Mouse (Mus musculus) kidney, postnatal 0 days (tissue): ENCODE measurements at regions not wholly inside any gene's neighbourhood (a gene's known extent, or its start where the extent isn't known, plus 50 kb on each side); places are given as distances from the start of the nearest gene placed in this dataset.

Experiments
- ATAC-seq: fragments of 200-750 bp; cut with Nextera tagmentation; replicated peaks from 2 replicates; pipeline ENCODE4 v1.8.0; 2017; ENCODE audit warnings: low read depth, moderate number of reproducible peaks, moderate TSS enrichment, moderate library complexity; ENCODE audit not compliant: low FRiP score
- DNase-seq: peaks from one replicate; pipeline ENCODE4 v3.0.0-alpha.2; 2016; ENCODE audit warnings: low spot score
- H3K27ac ChIP-seq: fragments of 300-500 bp; sonication (generic); 2 replicates; pipeline ENCODE4 v1.5.1; 2014; ENCODE audit warnings: mild to moderate bottlenecking
- H3K27me3 ChIP-seq: fragments of 300-500 bp; sonication (generic); 2 replicates; pipeline ENCODE4 v1.6.1; 2014; ENCODE audit warnings: low read length, mixed read lengths; ENCODE audit not compliant: insufficient read depth
- H3K36me3 ChIP-seq: fragments of 300-500 bp; sonication (generic); 2 replicates; pipeline ENCODE4 v1.6.1; 2014; ENCODE audit warnings: low read length, mixed read lengths; ENCODE audit not compliant: insufficient read depth
- H3K4me1 ChIP-seq: fragments of 300-500 bp; sonication (generic); replicated peaks from 2 replicates; pipeline ENCODE4 v1.6.1; 2014; ENCODE audit warnings: antibody characterized with exemption, low read length, mixed read lengths; ENCODE audit not compliant: insufficient read depth
- H3K4me2 ChIP-seq: fragments of 300-500 bp; sonication (generic); 2 replicates; pipeline ENCODE4 v1.6.1; 2014; ENCODE audit warnings: mild to moderate bottlenecking, low read length, moderate library complexity, mixed read lengths
- H3K4me3 ChIP-seq: fragments of 300-500 bp; sonication (generic); replicated peaks from 2 replicates; pipeline ENCODE4 v1.5.1; 2014; ENCODE audit warnings: low read depth, low read length
- H3K9ac ChIP-seq: fragments of 300-500 bp; sonication (generic); 2 replicates; pipeline ENCODE4 v1.6.1; 2014; ENCODE audit warnings: low read depth, low read length
- H3K9me3 ChIP-seq: fragments of 300-500 bp; sonication (generic); replicated peaks from 2 replicates; pipeline ENCODE4 v1.6.1; 2016; ENCODE audit warnings: low read length, inconsistent platforms, mixed read lengths
- CTCF ChIP-seq: IDR thresholded peaks from 2 replicates; pipeline ENCODE4 v1.5.1; 2016; ENCODE audit warnings: antibody characterized with exemption, low read depth, mild to moderate bottlenecking, moderate library complexity
- WGBS: fragments of 180-500 bp; shearing (Covaris S2); extraction: QIAGEN DNeasy Blood & Tissue Kit; methylation state at CpG from one replicate; pipeline ENCODE4 v1.1.7; 2014; 5-methylcytosine and 5-hydroxymethylcytosine counted together

- H3K27me3 ChIP-seq, result no peaks in the 10 kb centered on the region
- DNase-seq (no peak), ATAC-seq (no peak)
- 89% methylated on average over 3 of the region's 3 CpGs for WGBS
- H3K4me1 ChIP-seq, result no peaks in the 10 kb centered on the region
- TF ChIP-seq CTCF, result no peak
- H3K9ac ChIP-seq, result no peak overlapping the region
- no peaks in the 10 kb centered on the region for H3K36me3 ChIP-seq
- H3K4me3 ChIP-seq, result no peak overlapping the region
- no peak overlapping the region for H3K4me2 ChIP-seq
- no peaks in the 10 kb centered on the region for H3K9me3 ChIP-seq
- H3K27ac ChIP-seq, result no peak overlapping the region
Measured at GRCm38 (mm10) chr13:34497667-34498066, 152.7 kb upstream of the Slc22a23 start.

GRCm38 (mm10) chr13:34484831-34485230, 139.8 kb upstream of the Slc22a23 start:
- no peak for TF ChIP-seq CTCF
- WGBS, result 81% methylated on average over 1 of the region's 1 CpGs
- no peak overlapping the region for H3K4me2 ChIP-seq
- no peaks in the 10 kb centered on the region for H3K36me3 ChIP-seq
- H3K4me1 ChIP-seq, result no peaks in the 10 kb centered on the region
- no peaks in the 10 kb centered on the region for H3K9me3 ChIP-seq
- ATAC-seq, result no peak
- no peaks in the 10 kb centered on the region for H3K27me3 ChIP-seq
- no peak overlapping the region for H3K9ac ChIP-seq
- no peak overlapping the region for H3K27ac ChIP-seq
- DNase-seq, result no peak
- no peak overlapping the region for H3K4me3 ChIP-seq

DNA sequence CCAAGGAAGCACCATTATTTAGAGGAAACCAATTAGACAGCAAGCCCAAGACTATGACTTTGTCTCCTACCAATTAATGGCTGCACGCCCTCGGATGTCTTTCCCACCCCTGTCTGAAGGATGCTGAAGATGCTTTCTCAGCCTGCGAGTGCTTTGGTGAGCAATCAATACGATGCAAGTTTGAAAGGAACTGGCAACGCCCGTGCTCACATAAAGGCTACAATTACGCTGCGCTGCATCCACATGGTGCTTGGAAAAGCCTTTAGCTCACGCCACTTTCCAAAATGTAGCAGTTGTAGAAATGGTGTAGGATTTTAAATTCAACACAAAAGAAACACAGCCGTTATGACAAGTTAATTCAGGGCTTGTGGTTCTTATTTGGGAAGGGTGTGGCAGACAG, 136.5 kb upstream of the Slc22a23 start:
- H3K9ac ChIP-seq, result no peak overlapping the region
- H3K4me1 ChIP-seq, result no peaks in the 10 kb centered on the region
- no peaks in the 10 kb centered on the region for H3K27me3 ChIP-seq
- H3K27ac ChIP-seq, result no peak overlapping the region
- TF ChIP-seq CTCF, result no peak
- DNase-seq, result no peak
- no peak for ATAC-seq
- H3K4me3 ChIP-seq, result no peak overlapping the region
- H3K4me2 ChIP-seq, result no peak overlapping the region
- no peaks in the 10 kb centered on the region for H3K9me3 ChIP-seq
- no peaks in the 10 kb centered on the region for H3K36me3 ChIP-seq
- 87% methylated on average over 10 of the region's 10 CpGs for WGBS

DNA sequence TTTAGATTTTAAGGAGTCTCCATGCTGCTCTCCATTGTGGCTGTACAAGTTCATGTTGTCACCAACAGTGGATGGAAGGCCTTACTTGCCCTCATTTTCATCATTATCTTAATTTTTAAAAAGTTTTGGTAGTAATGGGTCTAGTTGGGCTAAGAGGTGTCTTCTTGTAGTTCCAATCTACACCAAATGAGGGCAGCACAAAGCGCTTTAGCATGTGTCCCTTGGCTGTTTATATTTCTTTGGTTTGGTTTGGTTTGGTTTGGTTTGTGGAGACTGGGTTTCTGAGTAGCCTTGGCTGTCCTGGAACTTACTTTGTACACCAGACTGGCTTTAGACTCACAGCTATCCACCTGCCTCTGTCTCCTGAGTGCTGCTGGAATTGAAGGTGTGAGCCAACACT, 125.4 kb upstream of the Slc22a23 start:
- peak; percentile 22; the same call in 1 of the 2 replicates for TF ChIP-seq CTCF
- H3K9ac ChIP-seq, result no peak overlapping the region
- DNase-seq (no peak), ATAC-seq (no peak)
- no peaks in the 10 kb centered on the region for H3K9me3 ChIP-seq
- no peaks in the 10 kb centered on the region for H3K4me1 ChIP-seq
- H3K27me3 ChIP-seq, result no peaks in the 10 kb centered on the region
- H3K27ac ChIP-seq, result no peak overlapping the region
- H3K36me3 ChIP-seq, result no peaks in the 10 kb centered on the region
- no peak overlapping the region for H3K4me2 ChIP-seq
- no peak overlapping the region for H3K4me3 ChIP-seq
- 77% methylated on average over 1 of the region's 1 CpGs for WGBS

GRCm38 (mm10) chr13:34469568-34469967, 124.6 kb upstream of the Slc22a23 start:
- no peak overlapping the region for H3K4me2 ChIP-seq
- H3K27me3 ChIP-seq, result no peaks in the 10 kb centered on the region
- no peak for DNase-seq
- TF ChIP-seq CTCF, result no peak
- H3K4me1 ChIP-seq, result no peaks in the 10 kb centered on the region
- no peak for ATAC-seq
- 84% methylated on average over 5 of the region's 5 CpGs for WGBS
- H3K27ac ChIP-seq, result no peak overlapping the region
- no peak overlapping the region for H3K9ac ChIP-seq
- no peaks in the 10 kb centered on the region for H3K36me3 ChIP-seq
- H3K9me3 ChIP-seq, result no peaks in the 10 kb centered on the region
- no peak overlapping the region for H3K4me3 ChIP-seq

GRCm38 (mm10) chr13:34468132-34468748, 123.3 kb upstream of the Slc22a23 start:
- TF ChIP-seq CTCF, result no peak
- no peaks in the 10 kb centered on the region for H3K9me3 ChIP-seq
- no peak for ATAC-seq
- H3K27ac ChIP-seq, result no peak overlapping the region
- WGBS, result 66% methylated on average over 3 of the region's 3 CpGs
- H3K4me2 ChIP-seq, result no peak overlapping the region
- no peak overlapping the region for H3K4me3 ChIP-seq
- DNase-seq, result no peak
- H3K9ac ChIP-seq, result no peak overlapping the region
- no peaks in the 10 kb centered on the region for H3K36me3 ChIP-seq
- H3K4me1 ChIP-seq, result 0 out of 2 replicates have a peak, but pooled peaks cover under 1% of the 10 kb centered on the region
- H3K27me3 ChIP-seq, result no peaks in the 10 kb centered on the region
